Mouse (Mus musculus) embryonic facial prominence, embryonic 10.5 days (tissue): ENCODE data around the gene Tmem203. TPM values are rescaled to one million over a fixed set of nuclear protein-coding genes. Genes with fewer than 3 reads are reported as not detected.

ENCODE experiments used
- polyA plus RNA-seq: library from polyadenylated mRNA; unstranded; fragments of >200 nt; fragmentation: Nextera tagmentation; extraction: Ambion mirVana; gene quantifications from 2 replicates; pipeline ENCODE4 v1.2.1, GENCODE M21; 2016

Gene Tmem203
- polyA plus RNA-seq, 1 experiment from 2014 or later: 18.3 TPM

Other genes starting within 250 kb of the Tmem203 start
- gene Nsmf, start 201.1 kb upstream of the Tmem203 start, polyA plus RNA-seq: 67.3 and 68.6 TPM in 2 replicates
- gene Entpd8, start 175.1 kb upstream of the Tmem203 start, polyA plus RNA-seq: not detected in 2 replicates
- gene Noxa1, start 160.3 kb upstream of the Tmem203 start, polyA plus RNA-seq: 0.21 and 0.24 TPM in 2 replicates
- gene Nrarp, start 74.7 kb upstream of the Tmem203 start, polyA plus RNA-seq: 19.8 and 26.6 TPM in 2 replicates
- 2.2 and 2.4 TPM in 2 replicates for gene Tor4a, start 58.6 kb upstream of the Tmem203 start, polyA plus RNA-seq
- gene Nelfb, start 44.0 kb upstream of the Tmem203 start, polyA plus RNA-seq: 124 and 125 TPM in 2 replicates
- gene Stpg3, start 40.8 kb upstream of the Tmem203 start, polyA plus RNA-seq: not detected in 2 replicates
- gene Fam166a, start 36.7 kb upstream of the Tmem203 start, polyA plus RNA-seq: 0.74 and 1.4 TPM in 2 replicates
- 562 and 601 TPM in 2 replicates for gene Tubb4b, start 30.7 kb upstream of the Tmem203 start, polyA plus RNA-seq
- not detected in 2 replicates for gene Slc34a3, start 21.1 kb upstream of the Tmem203 start, polyA plus RNA-seq
- not detected in 2 replicates for gene Rnf224, start 18.7 kb upstream of the Tmem203 start, polyA plus RNA-seq
- gene Rnf208, start 13.2 kb upstream of the Tmem203 start, polyA plus RNA-seq: 15.1 and 16.4 TPM in 2 replicates
- gene Cysrt1, start 13.0 kb upstream of the Tmem203 start, polyA plus RNA-seq: 0.59 TPM in 1 of 2 replicates, not detected in the other
- gene AL732309.1, start 8.6 kb upstream of the Tmem203 start, polyA plus RNA-seq: 6.3 and 7.9 TPM in 2 replicates
- 8.0 and 9.0 TPM in 2 replicates for gene Tprn, start 7.2 kb downstream of the Tmem203 start, polyA plus RNA-seq
- gene Ssna1, start 17.0 kb downstream of the Tmem203 start, polyA plus RNA-seq: 228 and 238 TPM in 2 replicates
- gene Anapc2, start 17.0 kb downstream of the Tmem203 start, polyA plus RNA-seq: 147 and 151 TPM in 2 replicates
- not detected in 2 replicates for gene Tmem210, start 32.7 kb downstream of the Tmem203 start, polyA plus RNA-seq
- gene Lrrc26, start 34.5 kb downstream of the Tmem203 start, polyA plus RNA-seq: not detected in 2 replicates
- gene Grin1, start 63.7 kb downstream of the Tmem203 start, polyA plus RNA-seq: 0.89 and 1.4 TPM in 2 replicates
- 50.4 and 51.9 TPM in 2 replicates for gene Man1b1, start 76.9 kb downstream of the Tmem203 start, polyA plus RNA-seq
- 17.0 and 18.0 TPM in 2 replicates for gene Dpp7, start 100.9 kb downstream of the Tmem203 start, polyA plus RNA-seq
- gene Uap1l1, start 110.2 kb downstream of the Tmem203 start, polyA plus RNA-seq: 8.5 and 11.4 TPM in 2 replicates
- gene Sapcd2, start 116.9 kb downstream of the Tmem203 start, polyA plus RNA-seq: 73.6 and 74.6 TPM in 2 replicates
- gene Entpd2, start 140.4 kb downstream of the Tmem203 start, polyA plus RNA-seq: 0.14 TPM in 1 of 2 replicates, not detected in the other
- gene Npdc1, start 143.9 kb downstream of the Tmem203 start, polyA plus RNA-seq: 38.3 and 40.3 TPM in 2 replicates
- not detected in 2 replicates for gene Fut7, start 167.8 kb downstream of the Tmem203 start, polyA plus RNA-seq
- gene Abca2, start 173.3 kb downstream of the Tmem203 start, polyA plus RNA-seq: 4.3 and 5.6 TPM in 2 replicates
- 0.60 and 1.4 TPM in 2 replicates for gene Clic3, start 201.4 kb downstream of the Tmem203 start, polyA plus RNA-seq
- gene Paxx, start 205.7 kb downstream of the Tmem203 start, polyA plus RNA-seq: 15.8 and 16.0 TPM in 2 replicates
- gene Ptgds, start 214.6 kb downstream of the Tmem203 start, polyA plus RNA-seq: 0.18 TPM in 1 of 2 replicates, not detected in the other
- not detected in 2 replicates for gene Lcn12, start 238.5 kb downstream of the Tmem203 start, polyA plus RNA-seq
- gene Fbxw5, start 245.3 kb downstream of the Tmem203 start, polyA plus RNA-seq: 87.9 and 92.2 TPM in 2 replicates
- 6.1 and 6.7 TPM in 2 replicates for gene C8g, start 246.3 kb downstream of the Tmem203 start, polyA plus RNA-seq